Mouse (Mus musculus): ENCODE results near the gene Lif. TPM values are rescaled to one million over a fixed set of nuclear protein-coding genes. Genes with fewer than 3 reads are reported as not detected.
A peak's percentile ranks its signal among the peaks of the same experiment; 100 is the strongest.

The Lif gene
- total RNA-seq, 1 experiment, result 7.9 TPM

GRCm38 (mm10) chr11:4213107-4213506 lies 44.2 kb upstream of the Lif start:
- DNase-seq (ENCODE audit: low read depth, low spot score), result no peak

GRCm38 (mm10) chr11:4214572-4214971 lies 42.8 kb upstream of the Lif start:
- no peak overlapping the region for H3K9ac ChIP-seq (ENCODE audit: insufficient read depth, low read depth, low read length, poor library complexity, severe bottlenecking)
- H3K27ac ChIP-seq (ENCODE audit: insufficient read depth, low read depth, low read length, poor library complexity, severe bottlenecking), result no peak overlapping the region
- in situ Hi-C loops (cut with MboI; ENCODE audit: low sequenced_read_pairs in 2 of 2, unreplicated experiment in 2 of 2), result no loop called here
- H3K9me3 ChIP-seq (ENCODE audit: control insufficient read depth, insufficient read depth, low read depth, low read length), result no peaks in the 10 kb centered on the region
- no peak for DNase-seq (ENCODE audit: low read depth, low spot score)
- TF ChIP-seq ZC3H11A (IDR thresholded peaks at IDR 0.05; ENCODE audit: borderline replicate concordance, low read depth, low read length) (no peak), ZNF384 (IDR thresholded peaks at IDR 0.05; ENCODE audit: low read depth, low read length) (no peak), HCFC1 (IDR thresholded peaks at IDR 0.05; ENCODE audit: borderline replicate concordance, insufficient read depth, low read length) (no peak), MAFK (IDR thresholded peaks at IDR 0.05; ENCODE audit: insufficient read depth, low read depth, low read length) (no peak), CHD2 (IDR thresholded peaks at IDR 0.05; ENCODE audit: low read depth, low read length) (no peak)
- H3K4me3 ChIP-seq (ENCODE audit: insufficient read depth in 1 of 2, low read depth in 1 of 2, low read length in 2 of 2, poor library complexity in 1 of 2, severe bottlenecking in 1 of 2), result peak overlapping the region in 1 of 2 experiments; percentile 0; a peak in 2 of 4 replicates
- H3K36me3 ChIP-seq (ENCODE audit: control insufficient read depth, insufficient read depth, low read length, poor library complexity, severe bottlenecking), result peaks cover 16% of the 10 kb centered on the region; the same call in 1 of the 2 replicates
- H3K4me1 ChIP-seq (ENCODE audit: control insufficient read depth in 2 of 2, insufficient read depth in 2 of 2, low read length in 2 of 2, poor library complexity in 1 of 2), result peaks cover 2 to 26% of the 10 kb centered on the region in 2 experiments; a peak in 1 of 4 replicates

More at GRCm38 (mm10) chr11:4213107-4213506, 44.2 kb upstream of the Lif start:
- H3K4me3 ChIP-seq (ENCODE audit: insufficient read depth in 1 of 2, low read depth in 1 of 2, low read length in 2 of 2, poor library complexity in 1 of 2, severe bottlenecking in 1 of 2), result no peak overlapping the region
- no peak overlapping the region for H3K9ac ChIP-seq (ENCODE audit: insufficient read depth, low read depth, low read length, poor library complexity, severe bottlenecking)
- H3K36me3 ChIP-seq (ENCODE audit: control insufficient read depth, insufficient read depth, low read length, poor library complexity, severe bottlenecking), result peaks cover 18% of the 10 kb centered on the region; the same call in 1 of the 2 replicates
- peaks cover 2 to 23% of the 10 kb centered on the region in 2 experiments; a peak in 1 of 4 replicates for H3K4me1 ChIP-seq (ENCODE audit: control insufficient read depth in 2 of 2, insufficient read depth in 2 of 2, low read length in 2 of 2, poor library complexity in 1 of 2)
- H3K9me3 ChIP-seq (ENCODE audit: control insufficient read depth, insufficient read depth, low read depth, low read length), result no peaks in the 10 kb centered on the region
- H3K27ac ChIP-seq (ENCODE audit: insufficient read depth, low read depth, low read length, poor library complexity, severe bottlenecking), result no peak overlapping the region
- in situ Hi-C loops (cut with MboI; ENCODE audit: low sequenced_read_pairs in 2 of 2, unreplicated experiment in 2 of 2), result no loop called here
- TF ChIP-seq ZNF384 (IDR thresholded peaks at IDR 0.05; ENCODE audit: low read depth, low read length) (no peak), MAFK (IDR thresholded peaks at IDR 0.05; ENCODE audit: insufficient read depth, low read depth, low read length) (no peak), CHD2 (IDR thresholded peaks at IDR 0.05; ENCODE audit: low read depth, low read length) (no peak), HCFC1 (IDR thresholded peaks at IDR 0.05; ENCODE audit: borderline replicate concordance, insufficient read depth, low read length) (no peak), ZC3H11A (IDR thresholded peaks at IDR 0.05; ENCODE audit: borderline replicate concordance, low read depth, low read length) (no peak)

DNA sequence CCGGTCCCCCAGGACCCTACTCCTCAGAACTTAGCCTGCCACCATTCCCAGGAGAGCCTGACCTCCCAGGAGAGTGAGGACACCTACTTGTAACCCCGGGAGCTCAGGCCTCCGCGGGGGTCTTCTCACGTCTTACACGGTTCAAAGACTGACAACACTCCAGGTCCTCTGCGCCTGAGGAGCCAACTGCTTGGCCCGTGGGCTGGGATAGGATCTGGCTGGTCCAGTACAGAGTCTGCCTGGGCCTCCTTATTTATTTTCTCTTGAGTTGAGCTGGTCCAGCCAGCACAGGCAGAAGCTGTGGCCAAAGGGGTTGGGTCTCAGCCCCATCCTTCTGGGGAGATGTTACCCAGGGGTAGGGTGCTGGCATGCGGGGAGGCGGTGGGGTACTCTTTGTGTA lies 42.3 kb upstream of the Lif start:
- in situ Hi-C loops (cut with MboI; ENCODE audit: low sequenced_read_pairs in 2 of 2, unreplicated experiment in 2 of 2), result no loop called here
- Histone ChIP-seq H3K27ac (ENCODE audit: insufficient read depth, low read depth, low read length, poor library complexity, severe bottlenecking) (no peak overlapping the region), H3K36me3 (ENCODE audit: control insufficient read depth, insufficient read depth, low read length, poor library complexity, severe bottlenecking) (peaks cover 16% of the 10 kb centered on the region; the same call in 1 of the 2 replicates), H3K9ac (ENCODE audit: insufficient read depth, low read depth, low read length, poor library complexity, severe bottlenecking) (no peak overlapping the region), H3K9me3 (ENCODE audit: control insufficient read depth, insufficient read depth, low read depth, low read length) (no peaks in the 10 kb centered on the region), H3K4me1 (ENCODE audit: control insufficient read depth in 2 of 2, insufficient read depth in 2 of 2, low read length in 2 of 2, poor library complexity in 1 of 2) (peaks cover 2 to 28% of the 10 kb centered on the region in 2 experiments; a peak in 1 of 4 replicates), H3K4me3 (ENCODE audit: insufficient read depth in 1 of 2, low read depth in 1 of 2, low read length in 2 of 2, poor library complexity in 1 of 2, severe bottlenecking in 1 of 2) (no peak overlapping the region; a peak in 1 of 4 replicates)
- TF ChIP-seq MAFK (IDR thresholded peaks at IDR 0.05; ENCODE audit: insufficient read depth, low read depth, low read length) (no peak), CHD2 (IDR thresholded peaks at IDR 0.05; ENCODE audit: low read depth, low read length) (no peak), ZC3H11A (IDR thresholded peaks at IDR 0.05; ENCODE audit: borderline replicate concordance, low read depth, low read length) (no peak), ZNF384 (IDR thresholded peaks at IDR 0.05; ENCODE audit: low read depth, low read length) (no peak), HCFC1 (IDR thresholded peaks at IDR 0.05; ENCODE audit: borderline replicate concordance, insufficient read depth, low read length) (no peak)
- DNase-seq (ENCODE audit: low read depth, low spot score), result no peak

GRCm38 (mm10) chr11:4216248-4217000 lies 40.9 kb upstream of the Lif start:
- no peak overlapping the region; the same call in 1 of the 2 replicates for H3K27ac ChIP-seq (ENCODE audit: insufficient read depth, low read depth, low read length, poor library complexity, severe bottlenecking)
- H3K36me3 ChIP-seq (ENCODE audit: control insufficient read depth, insufficient read depth, low read length, poor library complexity, severe bottlenecking), result peaks cover 25% of the 10 kb centered on the region; the same call in 1 of the 2 replicates
- in situ Hi-C loops (cut with MboI; ENCODE audit: low sequenced_read_pairs in 2 of 2, unreplicated experiment in 2 of 2), result no loop called here
- no peak overlapping the region for H3K4me3 ChIP-seq (ENCODE audit: insufficient read depth in 1 of 2, low read depth in 1 of 2, low read length in 2 of 2, poor library complexity in 1 of 2, severe bottlenecking in 1 of 2)
- TF ChIP-seq ZC3H11A (IDR thresholded peaks at IDR 0.05; ENCODE audit: borderline replicate concordance, low read depth, low read length) (no peak), MAFK (IDR thresholded peaks at IDR 0.05; ENCODE audit: insufficient read depth, low read depth, low read length) (no peak), HCFC1 (IDR thresholded peaks at IDR 0.05; ENCODE audit: borderline replicate concordance, insufficient read depth, low read length) (no peak), CHD2 (IDR thresholded peaks at IDR 0.05; ENCODE audit: low read depth, low read length) (no peak), ZNF384 (IDR thresholded peaks at IDR 0.05; ENCODE audit: low read depth, low read length) (no peak)
- DNase-seq (ENCODE audit: low read depth, low spot score), result no peak
- peaks cover 2 to 36% of the 10 kb centered on the region in 2 experiments; a peak in 1 of 4 replicates for H3K4me1 ChIP-seq (ENCODE audit: control insufficient read depth in 2 of 2, insufficient read depth in 2 of 2, low read length in 2 of 2, poor library complexity in 1 of 2)
- H3K9ac ChIP-seq (ENCODE audit: insufficient read depth, low read depth, low read length, poor library complexity, severe bottlenecking), result peak overlapping the region; percentile 42; the same call in 1 of the 2 replicates
- no peaks in the 10 kb centered on the region for H3K9me3 ChIP-seq (ENCODE audit: control insufficient read depth, insufficient read depth, low read depth, low read length)

Measured in ES-E14 (cell line).